Mouse (Mus musculus) kidney, adult 2 months (tissue): Measurements from ENCODE around the gene Gnpat. TPM values are rescaled to one million over a fixed set of nuclear protein-coding genes. Genes with fewer than 3 reads are reported as not detected.

ENCODE experiments used
- DNase-seq: peaks from one replicate; pipeline ENCODE4 v3.0.0; 2021
- H3K27ac ChIP-seq: fragments of 200-500 bp; 2 replicates; pipeline ENCODE4 v1.5.1; 2012; ENCODE audit warnings: low read depth, low read length, control low read depth, inconsistent platforms; ENCODE audit not compliant: insufficient read depth
- H3K27me3 ChIP-seq: fragments of 200-500 bp; replicated peaks from 2 replicates; pipeline ENCODE4 v1.6.1; 2012; ENCODE audit warnings: mild to moderate bottlenecking, moderate library complexity, low read length, inconsistent platforms; ENCODE audit not compliant: control insufficient read depth, insufficient read depth
- H3K36me3 ChIP-seq: fragments of 200-500 bp; 2 replicates; pipeline ENCODE4 v1.6.1; 2012; ENCODE audit warnings: mild to moderate bottlenecking, moderate library complexity, low read length, inconsistent platforms; ENCODE audit not compliant: control insufficient read depth, insufficient read depth
- H3K4me1 ChIP-seq: fragments of 200-500 bp; 2 replicates; pipeline ENCODE4 v1.6.1; 2011; ENCODE audit warnings: low read length; ENCODE audit not compliant: control insufficient read depth, insufficient read depth
- H3K4me3 ChIP-seq: fragments of 200-500 bp; 2 replicates; pipeline ENCODE4 v1.5.1; 2011; ENCODE audit warnings: mild to moderate bottlenecking, low read depth, low read length, control low read depth; ENCODE audit not compliant: insufficient read depth
- CTCF ChIP-seq: fragments of 200-500 bp; conservative IDR thresholded peaks from 2 replicates; pipeline ENCODE4 v1.5.1; 2011; ENCODE audit warnings: low read depth, mild to moderate bottlenecking, control low read depth, low read length, moderate library complexity, mixed read lengths; ENCODE audit not compliant: insufficient read depth, insufficient read length
- POLR2A ChIP-seq: fragments of 200-500 bp; IDR thresholded peaks from one replicate; pipeline ENCODE4 v1.6.1; 2011; ENCODE audit warnings: low read depth, low read length, control low read depth
- WGBS: fragments of 180-500 bp; shearing (Covaris S2); methylation state at CpG from one replicate; pipeline ENCODE4 v1.1.7; 2018; 5-methylcytosine and 5-hydroxymethylcytosine counted together
- polyA plus RNA-seq: library from polyadenylated mRNA; depleted of rRNA; stranded (reverse); fragments of >200 nt; gene quantifications from 2 replicates; pipeline ENCODE4 v1.2.3, GENCODE M21; 2012

Gnpat gene
- polyA plus RNA-seq, 1 experiment: 72.9 TPM

DNA sequence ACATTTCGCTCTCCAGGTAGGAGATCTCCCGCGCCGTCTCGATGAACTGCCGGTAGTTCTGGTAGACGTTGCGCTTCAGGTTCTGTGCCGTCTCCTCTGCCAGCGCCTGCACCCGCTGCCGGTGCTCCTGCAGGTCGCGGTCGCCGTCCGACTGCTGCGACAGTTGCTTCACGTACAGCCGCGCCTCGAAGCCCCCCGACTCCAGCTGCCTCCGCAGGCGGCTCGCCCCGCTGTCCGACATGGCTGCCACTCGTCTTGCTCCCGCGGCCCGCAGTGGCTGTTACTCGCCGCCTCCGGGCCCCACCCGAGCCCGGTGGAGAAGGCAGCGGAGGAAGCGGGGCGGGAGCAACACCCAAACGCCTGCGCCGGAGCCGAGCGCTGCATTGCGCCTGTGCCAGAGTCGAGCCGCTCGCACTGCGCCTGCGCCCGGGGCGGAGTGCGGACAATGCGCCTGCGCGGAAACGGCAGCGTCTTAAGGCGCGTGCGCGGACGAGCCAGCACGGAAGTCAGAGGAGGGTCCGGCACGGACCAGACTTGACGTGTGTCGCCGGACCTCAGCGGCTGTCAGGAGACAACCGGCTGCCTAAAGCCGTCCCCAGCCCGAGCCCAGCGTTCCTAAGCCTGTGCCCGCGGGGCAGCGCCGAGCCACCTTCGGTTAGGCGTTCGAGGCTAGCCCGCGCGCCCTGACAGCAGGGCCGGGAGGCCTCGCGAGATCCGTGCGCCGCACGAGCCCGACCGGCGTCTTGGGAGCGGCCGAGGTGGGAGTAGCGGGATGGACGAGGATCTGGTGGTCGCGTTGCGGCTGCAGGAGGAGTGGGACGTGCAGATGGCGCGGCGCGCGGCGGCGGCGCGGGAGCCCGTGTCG lies 34.8 kb downstream of the Gnpat start, which contains the start of the genes Exoc8 and Sprtn:
TSS of gene Exoc8 (minus strand) at position 320 of the 865 bp plus-strand sequence.
TSS of gene Sprtn (plus strand) at position 501 of the 865 bp plus-strand sequence.
- WGBS: under 1% methylated on average over 114 of the region's 114 CpGs

GRCm38 (mm10) chr8:124898251-124898905 lies 35.5 kb downstream of the Gnpat start:
- peak overlapping the region; percentile 58; the same call in 1 of the 2 replicates for H3K27ac ChIP-seq
- peaks cover 22% of the 10 kb centered on the region for H3K4me1 ChIP-seq
- no peak for TF ChIP-seq CTCF
- TF ChIP-seq POLR2A: no peak
- H3K4me3 ChIP-seq: peak overlapping the region; percentile 84
- H3K36me3 ChIP-seq: 0 out of 2 replicates have a peak, but pooled peaks cover 2% of the 10 kb centered on the region
- no peaks in the 10 kb centered on the region for H3K27me3 ChIP-seq
- 4% methylated on average over 31 of the region's 31 CpGs for WGBS
- DNase-seq: no peak

More for the DNA sequence above, 34.8 kb downstream of the Gnpat start, which contains the start of the genes Exoc8 and Sprtn:
- H3K4me1 ChIP-seq: peaks cover 17% of the 10 kb centered on the region
- DNase-seq: peak; percentile 97
- TF ChIP-seq POLR2A (peak; percentile 91), CTCF (no peak)
- peak within 1 kb of the TSS; percentile 72 for H3K27ac ChIP-seq
- no peaks in the 10 kb centered on the region for H3K27me3 ChIP-seq
- H3K4me3 ChIP-seq: peak within 1 kb of the TSS; percentile 88
- 0 out of 2 replicates have a peak, but pooled peaks cover 2% of the 10 kb centered on the region for H3K36me3 ChIP-seq

- no peak for TF ChIP-seq POLR2A
- no peak for TF ChIP-seq CTCF
- DNase-seq: peak; percentile 89
- H3K36me3 ChIP-seq: 0 out of 2 replicates have a peak, but pooled peaks cover 2% of the 10 kb centered on the region
These were observed 40.4 kb downstream of the Gnpat start for GRCm38 (mm10) chr8:124903198-124903597.

DNA sequence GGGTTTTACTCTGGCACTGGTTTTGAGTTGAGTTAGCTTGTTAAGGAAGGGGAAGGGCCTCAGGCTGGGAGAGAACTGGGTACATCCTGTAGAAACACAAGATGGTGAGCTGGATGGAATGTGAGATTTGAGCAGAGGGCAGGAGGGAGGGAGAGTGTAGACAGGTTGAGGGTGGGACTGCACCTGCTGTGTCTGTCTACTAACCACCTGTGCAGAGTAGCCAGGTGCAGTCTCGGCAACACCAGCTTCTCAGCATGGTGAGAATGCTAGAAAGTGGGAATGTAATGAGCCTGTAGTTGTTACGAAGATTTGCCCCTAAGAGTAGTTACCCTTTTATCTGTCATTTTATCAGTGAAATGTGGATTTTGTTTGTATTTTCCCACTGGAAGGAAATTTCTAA lies 42.6 kb downstream of the Gnpat start:
- Histone ChIP-seq H3K27ac (no peak overlapping the region), H3K36me3 (peaks cover 2% of the 10 kb centered on the region; the same call in 1 of the 2 replicates), H3K4me3 (no peak overlapping the region), H3K4me1 (peaks cover 7% of the 10 kb centered on the region), H3K27me3 (no peaks in the 10 kb centered on the region)
- TF ChIP-seq CTCF: no peak
- TF ChIP-seq POLR2A: no peak
- 82% methylated on average over 2 of the region's 2 CpGs for WGBS
- DNase-seq: no peak

More at GRCm38 (mm10) chr8:124903198-124903597, 40.4 kb downstream of the Gnpat start:
- Histone ChIP-seq H3K4me3 (no peak overlapping the region), H3K4me1 (peaks cover 13% of the 10 kb centered on the region), H3K27ac (no peak overlapping the region), H3K27me3 (no peaks in the 10 kb centered on the region)
- WGBS: 47% methylated on average over 15 of the region's 15 CpGs

DNA sequence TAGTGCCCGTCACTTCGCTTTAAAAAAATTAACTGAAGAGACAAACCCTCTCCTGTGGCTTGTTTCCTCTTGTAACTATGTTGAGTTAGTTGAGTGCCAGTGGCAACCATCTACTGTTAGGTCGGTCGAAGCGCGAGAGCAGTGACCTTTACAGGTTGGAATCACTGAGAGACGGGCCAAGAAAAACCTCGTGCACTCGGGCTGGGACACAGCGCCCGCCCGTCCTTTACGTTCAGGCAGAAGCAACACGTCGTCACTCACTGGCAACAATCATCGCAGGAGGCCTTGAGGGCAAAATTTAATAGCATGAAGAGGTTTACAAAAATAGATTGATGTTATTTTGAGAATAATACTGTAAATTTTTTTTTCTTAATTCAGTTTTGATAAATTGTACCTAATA lies 47.1 kb downstream of the Gnpat start:
- Histone ChIP-seq H3K36me3 (no peaks in the 10 kb centered on the region; the same call in 1 of the 2 replicates), H3K27me3 (no peaks in the 10 kb centered on the region), H3K4me1 (peaks cover 17% of the 10 kb centered on the region; the same call in 1 of the 2 replicates), H3K27ac (no peak overlapping the region), H3K4me3 (no peak overlapping the region)
- TF ChIP-seq CTCF (no peak), POLR2A (no peak)
- no peak for DNase-seq
- 77% methylated on average over 16 of the region's 16 CpGs for WGBS

DNA sequence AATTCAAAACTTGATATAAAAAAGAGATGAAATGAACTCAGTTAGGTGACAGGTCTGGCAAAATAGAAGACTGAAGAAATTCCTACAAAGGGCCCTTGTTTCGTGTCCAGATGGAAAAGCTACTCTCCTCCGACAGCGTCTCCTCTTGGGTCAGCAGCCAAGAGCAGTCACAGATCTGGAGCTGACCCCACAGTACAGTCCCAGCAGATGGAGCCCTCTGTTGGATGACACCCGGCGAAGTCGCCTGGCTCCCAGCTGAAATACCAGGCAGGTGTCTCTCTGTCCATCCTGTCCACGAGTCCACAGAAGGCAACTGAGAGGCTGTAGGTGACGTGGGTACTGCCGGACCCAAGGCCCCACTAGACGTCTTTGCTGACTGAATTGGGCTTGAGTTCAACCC lies 47.5 kb downstream of the Gnpat start:
- no peak overlapping the region for H3K27ac ChIP-seq
- no peak for DNase-seq
- WGBS: 78% methylated on average over 10 of the region's 10 CpGs
- H3K36me3 ChIP-seq: no peaks in the 10 kb centered on the region; the same call in 1 of the 2 replicates
- H3K27me3 ChIP-seq: no peaks in the 10 kb centered on the region
- no peak overlapping the region for H3K4me3 ChIP-seq
- peaks cover 17% of the 10 kb centered on the region; the same call in 1 of the 2 replicates for H3K4me1 ChIP-seq
- TF ChIP-seq CTCF (no peak), POLR2A (no peak)
